Mouse (Mus musculus): Measurements from ENCODE around the gene Apobec1. TPM values are rescaled to one million over a fixed set of nuclear protein-coding genes. Genes with fewer than 3 reads are reported as not detected.

Gene Apobec1
- total and polyA plus RNA-seq, 3 experiments = 4.5 to 5.8 TPM; not detected in 1

DNA sequence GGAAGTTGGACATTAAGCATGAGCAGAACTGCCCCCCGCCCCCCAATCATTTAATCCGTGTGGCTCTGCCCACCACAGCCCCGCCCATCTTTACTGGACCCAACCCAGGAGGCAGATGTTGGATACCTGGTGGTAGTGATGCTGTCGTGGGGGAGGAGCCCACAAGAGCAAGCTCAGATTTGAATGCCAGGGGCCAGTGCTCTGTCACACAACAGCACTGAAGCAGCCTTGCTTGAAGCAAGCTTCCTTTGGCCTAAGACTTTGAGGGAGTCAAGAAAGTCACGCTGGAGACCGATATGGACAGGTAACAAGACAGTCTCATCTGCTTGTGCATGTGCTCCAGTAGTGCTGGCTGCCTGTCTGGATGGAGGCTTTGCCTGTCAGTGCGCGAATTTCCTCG, 48.6 kb downstream of the Apobec1 start, which contains the start of gene Aicda:
Aicda (plus strand) TSS at position 196 of the 400 bp plus-strand sequence.
- no peaks in the 10 kb centered on the region for H3K9me3 ChIP-seq (replicated peaks; ENCODE audit: insufficient read depth, low read length)
- peaks cover 2 to 6% of the 10 kb centered on the region in 2 experiments; a peak in 3 of 4 replicates for H3K4me1 ChIP-seq (ENCODE audit: control insufficient read depth in 1 of 2, insufficient read depth in 2 of 2, low read length in 2 of 2)
- peaks cover 0 to 4% of the 10 kb centered on the region in 2 experiments; a peak in 2 of 4 replicates for H3K36me3 ChIP-seq (ENCODE audit: control insufficient read depth in 1 of 2, insufficient read depth in 2 of 2, low read length in 2 of 2)
- no peak within 1 kb of the TSS for H3K4me3 ChIP-seq (ENCODE audit: control insufficient read depth in 1 of 2, insufficient read depth in 1 of 2, low read depth in 2 of 2, low read length in 2 of 2)
- no peaks in the 10 kb centered on the region for H3K79me2 ChIP-seq (ENCODE audit: control insufficient read depth, insufficient read depth, low read length, poor library complexity)
- no peak within 1 kb of the TSS for H3K27ac ChIP-seq (ENCODE audit: control insufficient read depth, low read depth, low read length)
- peaks cover 4 to 7% of the 10 kb centered on the region in 2 experiments; a peak in 3 of 4 replicates for H3K27me3 ChIP-seq (ENCODE audit: control insufficient read depth in 1 of 2, insufficient read depth in 2 of 2, low read length in 2 of 2)
- DNase-seq (ENCODE audit: low read depth, low spot score) = no peak
- H3K9ac ChIP-seq (ENCODE audit: control insufficient read depth, low read depth, low read length, poor library complexity, severe bottlenecking) = no peak within 1 kb of the TSS
- TF ChIP-seq POLR2AphosphoS5 (IDR thresholded peaks at IDR 0.05; ENCODE audit: borderline replicate concordance, low read depth, low read length) = no peak
- TF ChIP-seq HCFC1 (IDR thresholded peaks at IDR 0.05; ENCODE audit: low read depth, low read length) = no peak
- no peak for TF ChIP-seq MYB (IDR thresholded peaks at IDR 0.05; ENCODE audit: low read depth, low read length)
- TF ChIP-seq ZMIZ1 (IDR thresholded peaks at IDR 0.05; ENCODE audit: low read depth, low read length) = no peak
- no peak for TF ChIP-seq JUND (IDR thresholded peaks at IDR 0.05; ENCODE audit: low read depth, low read length)
- TF ChIP-seq KAT2A (conservative IDR thresholded peaks at IDR 0.05; ENCODE audit: low read depth, low read length) = no peak
- no peak for TF ChIP-seq POLR2AphosphoS2 (IDR thresholded peaks at IDR 0.05; ENCODE audit: low read length)
- no peak for TF ChIP-seq MAX (IDR thresholded peaks at IDR 0.05; ENCODE audit: low read length)

DNA sequence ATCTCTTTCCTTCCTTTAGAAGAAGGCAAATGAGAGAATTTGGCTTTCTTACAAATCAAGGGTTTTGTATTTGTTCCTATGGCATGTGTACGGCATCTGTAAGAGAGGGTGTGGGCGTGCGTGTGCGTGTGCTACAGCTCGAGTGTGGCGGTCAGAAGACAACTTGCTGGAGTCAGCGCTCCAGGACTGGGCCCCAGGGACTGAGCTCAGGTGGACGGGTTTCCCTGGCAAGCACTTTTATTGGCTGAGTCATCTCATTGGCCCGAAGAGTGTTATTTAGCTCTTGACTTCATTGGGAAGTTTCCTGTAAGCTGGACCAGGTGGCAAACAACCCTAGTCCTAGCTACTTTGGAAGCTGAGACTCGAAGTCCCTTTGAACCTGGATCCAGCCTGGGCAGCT, 56.3 kb downstream of the Apobec1 start:
- no peak for DNase-seq (ENCODE audit: low read depth, low spot score)
- Histone ChIP-seq H3K9ac (ENCODE audit: control insufficient read depth, low read depth, low read length, poor library complexity, severe bottlenecking) (no peak overlapping the region), H3K36me3 (ENCODE audit: control insufficient read depth in 1 of 2, insufficient read depth in 2 of 2, low read length in 2 of 2) (no peaks in the 10 kb centered on the region), H3K79me2 (ENCODE audit: control insufficient read depth, insufficient read depth, low read length, poor library complexity) (no peaks in the 10 kb centered on the region), H3K27ac (ENCODE audit: control insufficient read depth, low read depth, low read length) (no peak overlapping the region), H3K9me3 (replicated peaks; ENCODE audit: insufficient read depth, low read length) (no peaks in the 10 kb centered on the region), H3K27me3 (ENCODE audit: control insufficient read depth in 1 of 2, insufficient read depth in 2 of 2, low read length in 2 of 2) (peaks cover 2 to 4% of the 10 kb centered on the region in 2 experiments; a peak in 2 of 4 replicates), H3K4me1 (ENCODE audit: control insufficient read depth in 1 of 2, insufficient read depth in 2 of 2, low read length in 2 of 2) (no peaks in the 10 kb centered on the region), H3K4me3 (ENCODE audit: control insufficient read depth in 1 of 2, insufficient read depth in 1 of 2, low read depth in 2 of 2, low read length in 2 of 2) (no peak overlapping the region)
- TF ChIP-seq USF1 (IDR thresholded peaks at IDR 0.05; ENCODE audit: low read depth, low read length) (no peak), ZNF384 (IDR thresholded peaks at IDR 0.05; ENCODE audit: low read depth, low read length) (no peak), POLR2A (IDR thresholded peaks at IDR 0.05; ENCODE audit: control insufficient read depth in 1 of 2, insufficient read depth in 1 of 2, low read depth in 1 of 2, low read length in 2 of 2, poor library complexity in 1 of 2) (no peak), MEF2A (IDR thresholded peaks at IDR 0.05; ENCODE audit: extremely low read depth, insufficient replicate concordance, low read depth, low read length, poor library complexity, severe bottlenecking) (no peak), RAD21 (IDR thresholded peaks at IDR 0.05; ENCODE audit: low read depth, low read length) (no peak), SMC3 (IDR thresholded peaks at IDR 0.05; ENCODE audit: low read depth, low read length) (no peak), MYC (IDR thresholded peaks at IDR 0.05; ENCODE audit: low read depth, low read length) (no peak), ETS1 (IDR thresholded peaks at IDR 0.05; ENCODE audit: low read depth, low read length) (no peak), EP300 (IDR thresholded peaks at IDR 0.05; ENCODE audit: low read depth in 1 of 2, low read length in 2 of 2) (no peak), GABPA (IDR thresholded peaks at IDR 0.05; ENCODE audit: low read depth, low read length) (no peak), ZKSCAN1 (IDR thresholded peaks at IDR 0.05; ENCODE audit: low read depth, low read length) (no peak), MXI1 (IDR thresholded peaks at IDR 0.05; ENCODE audit: low read depth, low read length) (no peak), ZC3H11A (IDR thresholded peaks at IDR 0.05; ENCODE audit: low read depth, low read length) (no peak), ZMIZ1 (IDR thresholded peaks at IDR 0.05; ENCODE audit: low read depth, low read length) (no peak), MYB (IDR thresholded peaks at IDR 0.05; ENCODE audit: low read depth, low read length) (no peak), MAZ (IDR thresholded peaks at IDR 0.05; ENCODE audit: low read depth, low read length) (no peak), BHLHE40 (IDR thresholded peaks at IDR 0.05; ENCODE audit: borderline replicate concordance, low read depth, low read length) (no peak), POLR2AphosphoS2 (IDR thresholded peaks at IDR 0.05; ENCODE audit: low read length) (no peak), MAFK (IDR thresholded peaks at IDR 0.05; ENCODE audit: borderline replicate concordance, low read depth, low read length) (no peak)

Data from MEL (cell line).